Mouse (Mus musculus): Measurements from ENCODE around the gene Dop1a.

DNA sequence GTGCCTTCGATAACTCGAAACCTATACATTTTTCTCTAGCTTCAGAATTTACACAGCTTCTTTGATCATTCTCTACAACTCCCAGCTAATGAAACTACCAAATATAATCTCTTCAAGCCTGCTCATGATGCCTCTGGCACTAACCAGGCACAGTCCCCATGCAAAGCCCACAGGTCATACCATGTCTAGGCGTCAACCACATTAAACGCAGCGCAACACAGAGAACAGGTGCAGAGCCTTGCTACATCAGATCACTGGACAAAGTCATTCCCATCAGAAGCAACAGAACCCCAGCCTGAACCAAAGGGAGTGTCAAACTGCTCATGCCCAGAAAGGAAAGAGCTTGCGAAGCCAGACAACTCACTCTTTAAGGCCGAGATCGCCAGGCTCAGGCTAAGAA, 30.3 kb upstream of the Dop1a start:
- TF ChIP-seq GATA1 (IDR thresholded peaks at IDR 0.05; ENCODE audit: borderline replicate concordance, low read length): no peak
- TF ChIP-seq FLI1 (IDR thresholded peaks at IDR 0.05; ENCODE audit: low read length): no peak

All from megakaryocyte, embryonic 14.5 days (primary cell).